Mouse (Mus musculus) gastrocnemius, postnatal 36 days (tissue): ENCODE measurements at regions not wholly inside any gene's neighbourhood (a gene's known extent, or its start where the extent isn't known, plus 50 kb on each side); places are given as distances from the start of the nearest gene placed in this dataset.

Experiments used
- DNase-seq, 2 experiments: peaks; one replicate each; pipeline ENCODE4 v3.0.0; 2022
- intact Hi-C: fragments of 180-260 bp; cut with DNase I; formaldehyde crosslinking; loops from one replicate; pipeline ENCODE4 v1.15.1; 2025

GRCm38 (mm10) chr1:89287136-89287795, 167.3 kb upstream of the Agap1 start:
- intact Hi-C loops = no loop called here
- no peak for DNase-seq

DNA sequence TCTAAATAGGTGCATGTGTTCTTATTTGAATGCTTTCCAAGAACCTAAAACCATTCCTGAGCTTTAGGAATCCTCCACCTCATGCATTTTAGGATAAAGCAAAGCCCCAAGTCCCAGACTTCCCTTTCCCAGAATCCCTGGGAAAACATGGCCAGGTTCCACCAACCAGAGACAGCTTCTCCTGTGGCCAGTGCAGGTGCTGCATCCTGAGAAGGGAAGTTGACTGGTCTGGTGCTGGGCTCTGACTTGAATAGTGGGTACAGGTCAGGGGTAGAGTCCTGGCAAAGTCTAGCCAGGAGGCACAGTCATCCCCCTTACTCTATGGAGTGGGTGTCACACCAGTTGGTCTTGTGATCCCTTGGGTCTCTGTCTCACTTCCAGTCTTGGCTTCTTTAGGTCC, 166.6 kb upstream of the Agap1 start:
- intact Hi-C loops = no loop called here
- DNase-seq = no peak

DNA sequence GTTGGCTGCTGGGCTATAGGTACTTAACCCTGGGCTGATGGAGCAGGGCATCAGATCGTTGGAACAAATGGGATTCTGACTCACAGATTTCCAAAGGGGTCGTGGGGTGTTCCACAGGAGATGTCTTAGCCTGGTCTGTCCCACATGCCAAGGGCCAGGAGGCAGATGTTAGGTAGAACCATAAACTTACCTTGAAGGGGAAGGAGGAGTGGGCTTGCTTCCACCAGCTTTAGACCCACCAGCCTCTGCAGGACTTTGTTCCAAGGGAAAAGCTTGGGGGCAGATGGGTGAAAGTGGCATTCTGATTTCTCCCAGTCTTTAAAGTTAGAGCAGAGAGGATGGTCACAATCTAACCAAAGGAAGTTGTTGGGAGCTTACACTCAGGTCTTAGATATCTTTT, 165.7 kb upstream of the Agap1 start:
- DNase-seq = no peak
- intact Hi-C loops = no loop called here

GRCm38 (mm10) chr1:89296691-89297090, 157.9 kb upstream of the Agap1 start:
- no peak for DNase-seq
- intact Hi-C loops = no loop called here

GRCm38 (mm10) chr1:89297766-89298165, 156.8 kb upstream of the Agap1 start:
- no peak for DNase-seq
- intact Hi-C loops = no loop called here

- DNase-seq = no peak
- intact Hi-C loops = no loop called here
Measured at GRCm38 (mm10) chr1:89301151-89301550, 153.5 kb upstream of the Agap1 start.

GRCm38 (mm10) chr1:89302368-89302951, 152.1 kb upstream of the Agap1 start:
- DNase-seq = no peak
- intact Hi-C loops = no loop called here

- DNase-seq = no peak
- intact Hi-C loops = no loop called here
Measured at GRCm38 (mm10) chr1:89305171-89305570, 149.4 kb upstream of the Agap1 start.

GRCm38 (mm10) chr1:89308788-89309187, 145.8 kb upstream of the Agap1 start:
- intact Hi-C loops = no loop called here
- DNase-seq = peak in 1 of 2 experiments; percentile 15

DNA sequence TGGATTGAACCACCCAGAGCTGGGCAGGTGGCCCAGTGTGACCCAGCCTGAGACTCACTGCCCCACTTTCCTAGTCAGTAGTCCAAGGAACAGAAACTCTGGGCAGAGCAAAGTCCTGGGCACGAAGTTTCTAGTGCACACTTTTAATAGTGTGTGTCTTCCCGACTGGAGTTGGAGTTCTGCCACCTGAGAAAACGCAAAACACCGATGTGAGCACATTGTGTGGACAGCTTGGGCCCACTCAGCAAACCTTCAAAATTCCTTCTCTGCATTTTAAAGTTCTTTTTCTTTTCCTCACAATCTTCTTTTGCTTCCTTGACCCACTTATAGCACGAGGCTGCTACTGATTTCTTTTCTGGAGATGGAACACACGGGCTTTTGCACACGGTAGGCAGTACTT, 141.5 kb upstream of the Agap1 start:
- intact Hi-C loops = no loop called here
- no peak for DNase-seq

DNA sequence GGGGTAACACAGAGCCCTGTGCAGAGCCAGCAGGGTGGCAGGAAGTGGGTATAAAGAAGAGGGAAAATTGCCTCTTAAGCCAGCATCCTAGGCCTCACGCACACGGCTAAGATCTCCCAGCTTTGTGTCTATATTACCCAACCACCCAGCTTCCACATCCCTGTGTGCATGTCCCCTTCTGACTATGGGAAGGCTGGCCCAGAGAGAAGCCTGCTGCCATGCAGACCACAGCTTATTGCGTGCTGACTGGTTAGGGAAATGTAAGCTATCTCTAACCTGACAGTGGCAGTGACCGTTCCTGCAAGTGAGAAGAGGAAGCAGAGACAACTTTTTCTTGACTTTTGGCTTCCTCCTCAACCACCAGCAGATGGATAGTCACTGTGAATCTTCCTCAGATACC, 136.7 kb upstream of the Agap1 start:
- intact Hi-C loops = no loop called here
- no peak for DNase-seq

DNA sequence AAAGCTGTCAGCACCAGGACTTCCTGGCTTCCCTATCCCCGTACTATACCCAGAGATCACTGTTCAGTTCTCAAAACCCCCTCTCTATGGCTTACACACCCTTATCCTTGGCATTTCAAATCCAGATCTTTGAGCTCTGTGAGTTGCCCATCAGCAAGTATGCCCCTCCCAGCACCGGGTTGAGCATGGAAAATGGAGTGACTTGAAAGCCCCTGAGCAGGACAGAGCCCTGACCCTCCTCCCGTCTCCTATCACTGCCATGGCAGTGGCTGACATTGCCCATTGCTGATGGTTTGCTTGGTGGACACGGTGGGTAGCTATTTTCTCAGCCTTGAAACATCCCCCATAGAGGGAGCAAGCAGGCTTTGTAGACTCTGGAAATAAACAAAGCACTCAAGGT, 135.9 kb upstream of the Agap1 start:
- intact Hi-C loops = no loop called here
- DNase-seq = no peak

- intact Hi-C loops = loop anchor here (2.0 kb wide), 1 partner anchor 200 kb away; no protein-coding TSS in a partner anchor
- no peak for DNase-seq
Measured at GRCm38 (mm10) chr1:89322621-89323020, 132.0 kb upstream of the Agap1 start.

DNA sequence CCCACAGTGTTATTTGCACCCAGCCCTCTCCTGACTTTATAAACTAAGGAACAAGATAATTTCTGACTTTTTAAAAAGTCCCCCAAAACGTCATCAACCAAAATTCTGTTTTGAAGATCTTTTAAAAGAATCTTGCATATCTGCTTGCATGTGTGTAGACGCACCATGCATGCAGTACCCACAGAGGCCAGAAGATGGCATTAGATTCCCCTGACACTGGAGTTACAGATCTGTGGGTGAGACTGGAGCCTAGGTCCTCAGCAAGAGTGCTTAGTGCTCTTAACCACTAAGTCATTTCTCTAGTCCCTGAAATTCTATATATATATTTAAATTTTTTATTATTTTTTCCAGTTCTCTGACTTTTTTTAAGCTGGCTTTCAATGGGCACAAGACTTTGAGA, 131.5 kb upstream of the Agap1 start:
- intact Hi-C loops = loop anchor here (2.0 kb wide), 1 partner anchor 200 kb away; no protein-coding TSS in a partner anchor
- DNase-seq = peak; percentile 26

- intact Hi-C loops = loop anchor here (10.0 kb wide), 1 partner anchor 303 kb away; no protein-coding TSS in a partner anchor
- no peak for DNase-seq
Measured at GRCm38 (mm10) chr1:89331352-89331751, 123.3 kb upstream of the Agap1 start.

GRCm38 (mm10) chr1:89332676-89333075, 121.9 kb upstream of the Agap1 start:
- intact Hi-C loops = loop anchor here (10.0 kb wide), 1 partner anchor 302 kb away; no protein-coding TSS in a partner anchor
- no peak for DNase-seq

DNA sequence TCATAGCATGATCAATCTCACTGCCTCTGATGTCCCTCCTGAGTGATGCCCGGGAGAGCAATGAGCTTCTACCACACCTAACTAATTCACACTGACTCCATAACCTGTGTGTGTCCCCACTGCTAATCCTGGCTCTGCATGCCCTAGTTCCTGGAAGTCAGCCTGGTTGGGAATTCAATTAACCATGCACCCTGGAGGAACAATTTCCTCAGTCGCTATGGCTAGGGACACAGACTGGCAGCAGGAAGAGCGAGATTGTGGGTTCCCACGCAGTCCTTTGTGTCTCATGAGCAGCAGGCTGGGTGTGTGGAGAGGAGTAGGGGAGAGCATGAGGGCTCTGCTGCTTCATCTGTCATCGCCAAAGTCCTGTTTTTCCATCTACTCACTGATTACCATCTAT, 116.7 kb upstream of the Agap1 start:
- no peak for DNase-seq

GRCm38 (mm10) chr1:89342794-89343193, 111.8 kb upstream of the Agap1 start:
- intact Hi-C loops = no loop called here
- no peak for DNase-seq

More for the DNA sequence above, 116.7 kb upstream of the Agap1 start:
- intact Hi-C loops = loop anchor here (10.0 kb wide), 1 partner anchor 297 kb away; no protein-coding TSS in a partner anchor

DNA sequence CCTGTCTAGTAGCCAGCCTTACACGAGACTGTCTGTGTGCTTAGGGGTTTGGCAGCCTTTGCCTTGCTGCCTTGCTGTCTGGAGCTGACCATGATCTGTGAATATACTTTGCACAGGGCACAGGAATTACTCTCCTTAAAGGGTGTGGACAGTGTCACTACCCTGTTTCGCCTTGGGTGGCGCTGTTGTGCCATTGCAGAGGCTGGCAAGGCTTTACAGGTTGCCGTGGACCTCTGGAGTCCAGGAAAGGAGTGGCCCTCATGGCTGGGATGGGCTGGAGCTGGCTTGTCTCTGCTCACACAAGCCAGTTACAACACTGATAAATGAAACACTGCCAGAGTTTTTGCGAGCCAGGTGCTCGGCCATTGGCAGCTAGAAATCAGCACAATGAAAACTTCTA, 110.1 kb upstream of the Agap1 start:
- peak in 1 of 2 experiments; percentile 28 for DNase-seq
- intact Hi-C loops = no loop called here

DNA sequence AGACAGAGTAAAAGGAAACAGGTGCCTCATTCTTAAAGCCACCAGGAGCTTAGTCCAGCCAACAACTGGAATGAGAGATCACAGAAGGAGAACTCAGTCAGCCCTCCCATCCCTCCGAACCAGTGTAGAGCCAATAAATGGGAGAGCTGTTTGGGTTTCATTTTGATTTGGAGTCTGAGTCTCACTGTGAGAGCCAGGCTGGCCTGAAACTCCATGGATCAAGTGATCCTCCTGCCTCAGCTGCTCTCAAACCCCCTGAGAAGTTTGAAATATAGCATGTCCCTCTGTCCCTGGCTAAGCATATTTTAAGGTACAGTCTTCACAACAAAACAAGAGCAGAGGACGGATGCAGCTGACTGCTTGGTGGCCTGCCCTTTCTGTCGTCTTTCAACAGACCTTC, 107.3 kb upstream of the Agap1 start:
- no peak for DNase-seq
- intact Hi-C loops = no loop called here

- DNase-seq = no peak
- intact Hi-C loops = no loop called here
Measured at GRCm38 (mm10) chr1:89352936-89353335, 101.7 kb upstream of the Agap1 start.

- no peak for DNase-seq
- intact Hi-C loops = no loop called here
Measured at GRCm38 (mm10) chr1:89359257-89359656, 95.3 kb upstream of the Agap1 start.
